ENCODE assay signal across 15 mouse cellular contexts in the genomic region with DNA sequence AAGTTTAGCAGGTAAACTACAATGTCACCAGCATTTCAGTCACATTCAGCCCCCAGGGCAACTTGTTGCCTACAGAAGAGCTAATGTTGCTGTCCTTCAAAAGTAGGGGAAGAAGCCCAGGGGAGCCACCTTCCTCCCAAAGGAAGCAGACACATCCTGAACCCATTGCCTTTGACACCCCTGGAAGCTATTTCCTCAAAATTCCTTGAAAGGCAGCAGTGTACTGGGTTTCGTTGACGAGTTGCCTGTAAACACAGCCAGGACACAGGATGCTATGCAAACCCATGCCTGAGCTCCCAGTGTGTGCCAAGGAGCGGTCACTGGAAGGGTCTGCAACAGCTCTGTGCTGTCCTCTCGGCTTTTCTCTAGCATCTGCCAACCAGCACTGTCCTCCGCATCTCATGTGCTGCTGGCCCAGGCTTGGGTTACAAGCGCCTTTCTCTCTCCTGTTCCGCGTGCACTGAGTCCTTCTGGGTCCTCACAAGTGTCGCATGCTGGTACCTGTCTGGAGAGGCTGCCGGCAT.
DNase-seq lines count a peak whose midpoint lies in the region; ATAC-seq and TF ChIP-seq lines count a peak whose summit lies in the region.
"Had no signal": no experiment of that assay in that cellular context is flagged by ENCODE, and none has a peak within 500 bp of the region (broad histone marks: within the 10 kb centered on the region; RNA-seq: fewer than 3 reads in every experiment).

No protein-coding gene starts in this region.

- H3K4me1 ChIP-seq in lung, postnatal 0 days (ENCODE audit: insufficient read depth, low read depth, low read length) = no peaks in the 10 kb centered on the region
- H3K4me1 ChIP-seq: intestine, embryonic 15.5 days; neural tube, embryonic 13.5 days had no signal

- peak; percentile 26 for DNase-seq in heart, adult 8-10 months (ENCODE audit: low spot score)
- no peak for DNase-seq in heart, postnatal 14 days
- DNase-seq in lung, postnatal 0 days (ENCODE audit: low spot score) = no peak
- DNase-seq in lung, adult 18-20 months = no peak
- DNase-seq in kidney, adult 9 months = peak; percentile 59
- DNase-seq in kidney, postnatal 4 days = peak; percentile 9 to 29
- DNase-seq in layer of hippocampus, adult 11-12 months (ENCODE audit: low spot score) = no peak
- no peak for DNase-seq in thymus, postnatal 4 days
- DNase-seq: cerebellum, adult 11-12 months; heart, postnatal 4 days; thymus, postnatal 25 days had no signal

- H3K36me3 ChIP-seq in lung, postnatal 0 days (ENCODE audit: insufficient read depth, low read length) = no peaks in the 10 kb centered on the region
- H3K36me3 ChIP-seq: intestine, embryonic 15.5 days; neural tube, embryonic 13.5 days had no signal

- H3K9me3 ChIP-seq in lung, postnatal 0 days (ENCODE audit: low read length) = no peaks in the 10 kb centered on the region
- H3K9me3 ChIP-seq: intestine, embryonic 15.5 days; neural tube, embryonic 13.5 days had no signal

- H3K4me3 ChIP-seq in lung, postnatal 0 days (ENCODE audit: low read depth, low read length) = no peak overlapping the region
- H3K4me3 ChIP-seq: intestine, embryonic 15.5 days; neural tube, embryonic 13.5 days had no signal

- no peaks in the 10 kb centered on the region for H3K27me3 ChIP-seq in lung, postnatal 0 days (replicated peaks; ENCODE audit: insufficient read depth, low read length)
- H3K27me3 ChIP-seq: intestine, embryonic 15.5 days; neural tube, embryonic 13.5 days had no signal

- no peak overlapping the region for H3K9ac ChIP-seq in lung, postnatal 0 days (replicated peaks; ENCODE audit: low read depth)
- H3K9ac ChIP-seq: intestine, embryonic 15.5 days; neural tube, embryonic 13.5 days had no signal

- no peak overlapping the region for H3K4me2 ChIP-seq in lung, postnatal 0 days (replicated peaks; ENCODE audit: low read depth, low read length)
- H3K4me2 ChIP-seq: intestine, embryonic 15.5 days; neural tube, embryonic 13.5 days had no signal

- peak; percentile 43; the same call in 1 of the 2 replicates for ATAC-seq in lung, postnatal 0 days
- ATAC-seq: intestine, embryonic 15.5 days; midbrain, embryonic 16.5 days had no signal

- intact Hi-C loops in heart, postnatal 14 days (cut with DNase I) = no loop called here

- WGBS in lung, postnatal 0 days = 72% methylated on average over 10 of the region's 10 CpGs

- peak; percentile 25; the same call in 1 of the 2 replicates for TF ChIP-seq EP300 in lung, postnatal 0 days (IDR thresholded peaks at IDR 0.05)

- no peak for TF ChIP-seq CTCF in lung, postnatal 0 days (IDR thresholded peaks at IDR 0.05)

- no peak overlapping the region for H3K27ac ChIP-seq in lung, postnatal 0 days (ENCODE audit: low read length)
- H3K27ac ChIP-seq: intestine, embryonic 15.5 days; macrophage; neural tube, embryonic 13.5 days had no signal

Comparison
In these comparisons a context has a peak if more than half of its experiments do, and no peak if none do; other contexts are left out.
1. DNase-seq: peak in heart, adult 8-10 months (single experiment), kidney, adult 9 months (single experiment) and kidney, postnatal 4 days (2 of 2); none in heart, postnatal 14 days (0 of 2), lung, postnatal 0 days (single experiment), lung, adult 18-20 months (0 of 2), layer of hippocampus, adult 11-12 months (single experiment) and thymus, postnatal 4 days (single experiment).